Mouse (Mus musculus): Measurements from ENCODE around the gene Slit2.

The Slit2 gene

DNA sequence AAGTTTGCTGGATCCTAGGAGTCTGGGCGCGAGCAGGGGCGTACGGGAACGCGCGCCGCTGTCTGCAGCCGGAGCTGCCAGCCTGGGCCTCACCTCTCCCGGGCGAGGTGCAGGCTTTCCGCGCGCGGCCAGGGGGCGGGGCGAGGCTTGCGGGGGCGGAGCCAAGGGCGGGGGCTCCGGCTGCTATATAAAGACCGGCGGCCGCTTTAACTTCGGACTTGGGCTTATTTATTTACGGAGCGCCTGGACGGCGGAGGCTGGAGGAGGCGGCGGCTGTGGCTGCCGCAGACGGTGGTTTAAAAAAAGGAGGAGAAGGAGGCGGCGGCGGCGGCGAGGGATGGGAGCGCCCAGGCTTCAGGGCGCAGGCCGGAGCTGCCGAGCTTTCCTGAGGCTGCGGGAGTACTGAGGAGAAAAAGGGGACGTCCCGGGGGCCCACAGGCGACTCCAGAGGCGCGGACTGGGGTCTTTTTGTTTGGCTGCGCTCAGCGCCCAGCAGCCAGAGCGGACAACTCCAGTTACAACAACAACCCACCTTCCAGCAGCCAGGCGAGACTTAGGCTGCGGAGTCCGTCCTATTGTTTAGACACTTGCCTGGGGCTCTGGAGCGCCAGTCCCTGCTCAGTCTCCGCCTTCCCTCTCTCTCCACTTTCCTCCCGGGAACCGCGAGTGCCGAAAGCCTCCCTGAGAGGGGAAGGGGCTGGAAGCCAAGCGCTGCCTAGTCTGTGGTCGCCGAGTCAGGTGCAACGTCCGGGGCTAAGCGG is at the start of gene Slit2:
TSS of gene Slit2 (plus strand) at position 198 of the 761 bp plus-strand sequence.
- peak; percentile 68 for DNase-seq

- no peak for DNase-seq
Measured at GRCm38 (mm10) chr5:47938586-47939372, 44.2 kb upstream of the Slit2 start.

DNA sequence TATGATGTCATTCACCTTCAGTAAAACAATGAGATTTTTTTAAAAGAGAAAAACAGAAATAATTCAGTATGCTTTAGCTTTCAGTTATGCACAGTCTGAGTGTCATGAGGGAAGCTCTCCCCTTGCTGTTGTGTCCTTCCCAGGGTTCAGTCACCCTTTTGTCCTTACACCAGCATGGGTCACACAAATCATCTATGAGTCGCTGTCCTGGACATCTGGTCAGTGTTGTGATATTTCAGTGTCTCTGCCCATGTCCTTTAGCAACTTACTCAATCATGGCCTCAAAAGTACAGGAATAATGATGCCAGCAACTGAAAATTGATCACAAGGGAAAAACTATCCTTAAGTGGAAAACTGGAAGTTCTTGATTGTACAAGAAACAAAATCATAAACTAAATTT is 26.5 kb upstream of the Slit2 start:
- no peak for DNase-seq

- DNase-seq, result peak; percentile 7
Measured at GRCm38 (mm10) chr5:47975795-47976194, 7.1 kb upstream of the Slit2 start.

GRCm38 (mm10) chr5:47979371-47979770 is 3.6 kb upstream of the Slit2 start:
- no peak for DNase-seq

DNA sequence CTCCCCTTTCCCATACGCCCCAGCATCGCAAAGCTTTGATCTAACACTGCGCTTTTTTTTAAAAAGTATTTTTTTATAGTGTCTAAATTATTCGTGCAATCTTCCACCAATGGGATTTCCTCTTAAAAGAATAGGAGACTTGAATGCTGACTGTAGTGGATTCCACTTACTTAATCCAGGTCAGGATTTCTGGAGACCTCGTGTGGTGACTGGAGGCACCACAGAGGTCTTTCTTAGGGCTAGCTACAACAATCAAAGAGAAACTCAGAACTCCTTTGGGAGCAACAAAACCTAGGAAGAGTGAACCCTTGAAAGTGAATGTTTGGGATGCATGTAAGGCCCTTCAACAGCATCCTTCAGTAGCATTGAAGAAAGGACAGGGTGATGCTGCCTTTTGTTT is 2.5 kb upstream of the Slit2 start:
- DNase-seq, result no peak

GRCm38 (mm10) chr5:47981951-47982350 is 987 bp upstream of the Slit2 start:
- no peak for DNase-seq

DNA sequence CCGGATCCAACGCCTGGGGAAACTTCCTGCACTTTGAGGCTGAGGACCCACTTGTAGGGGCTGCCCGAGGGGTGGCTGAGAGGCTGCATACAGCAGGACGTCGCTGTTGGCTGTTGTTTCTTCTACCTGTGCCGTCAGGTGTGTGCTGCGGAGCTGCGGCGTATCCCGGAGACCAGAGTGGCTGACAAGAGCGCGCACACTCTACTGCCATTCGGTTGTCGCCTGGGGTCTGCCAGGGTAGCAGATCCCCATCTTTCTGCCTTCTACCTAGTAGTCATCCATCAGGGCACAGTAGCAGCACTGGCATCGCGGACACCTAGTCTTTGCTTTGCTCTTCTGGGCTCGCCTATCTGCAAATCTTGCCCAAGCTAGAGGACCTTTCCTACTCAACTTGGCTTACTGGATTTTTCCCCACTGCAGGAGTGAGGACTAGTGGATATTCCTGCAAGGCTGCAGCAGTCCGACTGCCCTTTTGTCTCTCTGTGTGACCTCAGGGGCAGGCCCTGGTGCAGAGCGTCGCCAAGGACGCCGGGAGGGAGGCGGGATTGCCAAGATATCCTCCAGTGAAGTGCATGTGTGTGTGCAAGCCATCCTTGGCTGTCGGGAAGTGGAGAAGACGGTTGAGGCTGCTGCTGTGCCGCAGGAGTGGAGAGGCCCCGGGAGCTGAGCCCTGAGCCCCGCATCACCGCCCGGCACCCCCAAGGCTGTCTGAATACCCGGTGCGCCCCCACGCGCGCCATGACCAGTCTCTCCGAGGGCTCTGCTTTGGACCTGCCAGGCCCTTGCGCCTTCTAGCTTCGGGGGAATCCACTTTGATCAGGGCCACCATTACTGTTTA is 1.0 kb downstream of the Slit2 start:
- peak; percentile 23 for DNase-seq

- peak; percentile 11 for DNase-seq
Measured at GRCm38 (mm10) chr5:47984584-47985197, 1.8 kb downstream of the Slit2 start.

DNA sequence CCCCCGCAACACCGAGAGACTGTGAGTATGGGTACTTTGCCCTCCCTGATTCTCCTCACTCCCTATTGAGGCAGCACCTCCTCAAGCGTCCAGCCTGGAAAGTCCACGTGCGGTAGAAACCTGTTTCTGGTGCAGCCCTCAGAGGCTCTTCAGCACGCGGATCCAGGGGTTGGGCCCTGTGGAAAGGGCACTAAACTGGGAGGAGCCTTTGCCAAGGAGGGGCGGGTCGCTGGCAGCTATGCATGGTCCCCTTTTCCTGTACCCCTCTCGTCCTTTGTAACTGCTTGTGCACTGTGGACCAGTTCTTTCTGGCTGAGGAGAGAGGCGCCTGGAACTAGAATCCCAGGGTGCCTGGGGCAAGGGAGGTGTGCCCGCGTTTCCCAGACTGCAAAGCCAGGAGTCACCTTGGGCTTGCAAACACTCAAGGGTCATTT is 2.3 kb downstream of the Slit2 start:
- peak; percentile 6 for DNase-seq

DNA sequence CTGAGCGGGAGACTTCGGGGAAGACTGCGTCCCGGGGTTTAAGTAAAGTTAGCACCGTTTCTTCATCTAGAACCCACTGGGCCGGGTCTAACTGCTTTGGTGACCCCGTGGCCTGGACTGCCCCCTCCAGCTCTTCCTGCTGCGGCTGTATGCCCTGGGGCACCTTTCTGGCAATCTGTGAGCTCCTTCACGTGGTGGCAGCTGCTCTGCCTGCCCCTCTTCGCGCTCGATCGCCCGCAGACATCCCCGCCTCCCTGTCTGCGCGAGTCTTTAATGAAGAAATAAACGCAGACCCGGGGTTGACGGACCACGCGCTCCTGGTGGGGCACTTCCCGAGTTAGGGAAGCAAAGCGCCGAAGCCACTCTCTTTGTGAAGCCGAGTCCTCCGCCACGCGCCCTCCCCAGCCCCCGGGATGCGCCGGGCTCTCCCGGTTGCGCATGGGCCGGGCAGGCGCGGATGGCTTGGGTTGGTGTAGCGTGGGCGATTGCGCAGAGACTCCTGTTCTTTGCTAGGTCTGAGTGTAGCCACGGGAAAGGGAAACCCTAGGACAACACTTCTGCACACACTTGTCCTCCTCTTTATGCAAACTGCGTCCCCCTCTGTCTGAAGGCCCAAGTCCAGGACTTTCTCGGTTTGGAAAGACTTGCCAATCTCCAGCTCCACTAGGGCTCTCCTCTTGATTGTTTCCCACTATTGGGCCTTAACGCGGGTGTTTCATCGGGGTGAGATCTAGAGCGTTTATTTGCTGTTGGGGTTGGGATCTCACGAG is 3.1 kb downstream of the Slit2 start:
- peak; percentile 29 for DNase-seq

GRCm38 (mm10) chr5:47990926-47991325 is 8.0 kb downstream of the Slit2 start:
- DNase-seq, result no peak

- no peak for DNase-seq
Measured at GRCm38 (mm10) chr5:48003708-48004415, 20.9 kb downstream of the Slit2 start.

DNA sequence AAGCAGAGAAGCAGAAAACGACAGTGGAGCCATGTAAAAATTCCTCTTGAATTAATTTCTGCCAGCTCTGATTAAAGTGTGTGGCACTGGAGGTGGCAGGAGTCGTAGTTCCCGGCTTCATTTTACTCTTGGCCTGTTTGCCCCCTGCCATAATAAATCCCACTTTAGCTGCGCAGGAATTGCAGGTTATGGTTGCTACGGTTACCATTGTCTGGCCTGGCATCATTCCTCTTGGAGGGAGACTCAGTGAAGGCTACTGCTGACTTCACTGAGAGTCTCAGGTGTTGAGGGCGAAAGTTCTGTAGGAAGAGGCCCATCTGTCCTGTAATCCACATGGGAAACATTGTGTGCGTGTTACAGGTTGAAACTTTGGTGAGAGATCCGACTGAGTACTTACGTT is 22.6 kb downstream of the Slit2 start:
- no peak for DNase-seq

- no peak for DNase-seq
Measured at GRCm38 (mm10) chr5:48006059-48006458, 23.1 kb downstream of the Slit2 start.

- DNase-seq, result no peak
Measured at GRCm38 (mm10) chr5:48023441-48023840, 40.5 kb downstream of the Slit2 start.

DNA sequence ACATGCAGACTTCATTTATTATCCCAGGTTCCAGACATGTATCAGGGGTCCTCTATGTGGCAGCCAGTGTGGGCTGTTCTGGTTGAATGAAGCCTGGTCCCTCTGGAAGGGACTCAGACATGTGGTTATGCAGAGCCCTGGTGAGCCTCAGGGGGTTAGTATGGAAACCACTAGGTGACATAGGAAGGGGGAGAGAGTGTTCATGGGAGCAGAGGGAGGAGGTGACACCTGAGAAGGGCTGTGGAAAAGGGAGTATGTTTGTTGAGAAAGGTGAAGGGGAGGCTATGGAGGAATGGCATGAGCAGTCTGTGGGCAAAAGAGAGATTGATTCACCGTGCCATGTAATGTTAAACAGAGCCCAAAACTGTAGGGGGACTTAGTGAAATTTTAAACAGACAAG is 51.9 kb downstream of the Slit2 start:
- DNase-seq, result no peak

DNA sequence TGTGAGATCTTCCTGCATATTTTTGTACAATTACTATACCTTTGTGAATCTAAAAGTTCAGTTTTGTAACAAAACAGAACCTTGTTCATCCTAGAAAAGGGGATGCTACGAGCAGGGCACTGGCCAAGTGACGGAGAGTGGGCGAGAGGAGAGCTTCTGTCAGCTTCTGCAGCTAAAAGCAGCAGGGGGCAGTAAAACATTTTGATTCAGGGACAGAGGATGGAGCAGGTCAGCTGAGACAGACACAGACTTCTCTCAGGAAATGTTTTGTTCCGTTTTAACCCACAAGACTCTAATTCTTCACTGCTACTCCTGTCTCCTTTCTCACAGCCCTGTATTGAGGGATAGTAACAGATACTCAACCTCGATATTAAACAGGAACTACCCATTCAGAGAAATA is 55.1 kb downstream of the Slit2 start:
- DNase-seq, result peak; percentile 14

DNA sequence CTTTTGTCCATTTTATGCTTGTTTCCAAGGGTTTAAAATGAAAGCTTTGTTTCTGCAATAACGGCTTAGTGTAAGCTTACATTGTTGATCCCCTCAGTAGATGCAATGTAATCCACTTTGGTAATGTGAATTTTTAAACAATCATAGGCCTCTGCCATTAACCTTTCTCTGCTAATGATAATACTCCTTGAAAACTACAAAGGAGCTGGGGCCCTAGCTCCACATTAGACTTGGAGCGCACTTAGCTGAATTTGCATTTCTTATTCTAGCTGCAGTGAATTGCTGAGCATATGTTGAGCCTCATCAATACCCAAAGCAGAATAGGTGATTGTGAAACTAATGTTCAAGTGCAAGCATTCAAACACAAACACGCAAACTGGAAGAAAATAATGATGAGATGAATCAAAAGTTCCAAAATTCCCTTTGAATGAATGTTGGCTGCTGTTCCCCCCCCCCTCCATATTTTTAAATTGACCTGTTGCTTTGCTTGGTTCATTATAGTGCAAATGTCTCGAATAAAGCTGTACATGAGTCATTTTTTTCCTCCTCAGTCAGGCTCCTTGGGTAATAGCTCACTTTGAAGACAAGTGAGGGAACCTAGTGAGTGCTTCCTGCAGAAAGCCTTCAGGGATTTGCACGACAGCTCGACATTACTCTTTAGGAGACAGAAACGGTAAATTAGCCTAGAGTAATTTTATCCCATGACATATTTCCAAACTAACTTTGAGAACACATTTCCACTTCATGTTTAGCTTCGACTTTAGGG is 66.2 kb downstream of the Slit2 start:
- no peak for DNase-seq

DNA sequence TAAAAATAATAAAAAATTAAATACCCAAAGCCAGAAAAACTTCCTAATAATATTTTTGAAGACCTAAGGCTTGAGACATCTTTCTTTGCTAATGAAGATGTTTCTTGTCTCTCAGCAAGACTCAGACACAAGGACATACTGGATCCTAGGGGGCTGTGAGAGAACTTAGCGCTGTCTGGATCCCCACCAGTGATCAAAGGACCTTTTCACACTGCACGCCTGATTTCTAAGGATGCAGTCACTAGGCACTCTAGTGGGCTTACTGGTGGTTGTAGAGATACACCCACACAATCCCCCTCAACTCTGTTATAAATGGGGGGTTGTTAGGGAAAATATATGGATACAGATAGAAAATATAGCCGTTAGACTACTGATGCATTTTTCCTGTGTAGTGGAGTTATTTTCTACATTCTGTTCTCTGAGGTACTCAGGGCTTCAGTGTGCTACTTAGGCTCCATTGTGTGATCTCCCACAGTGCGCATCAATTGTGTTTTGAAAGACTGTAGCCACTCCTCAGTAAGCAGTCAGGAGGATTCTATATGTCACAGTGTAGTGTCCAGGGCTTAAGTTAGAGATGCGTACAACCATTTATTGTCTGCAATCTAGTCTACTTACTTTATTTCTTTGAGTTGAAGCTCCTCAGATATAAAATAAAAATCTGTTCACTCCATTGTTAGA is 67.8 kb downstream of the Slit2 start:
- DNase-seq, result no peak
